Mouse (Mus musculus) forebrain, embryonic 12.5 days (tissue): Measurements from ENCODE around the gene Lekr1. TPM values are rescaled to one million over a fixed set of nuclear protein-coding genes. Genes with fewer than 3 reads are reported as not detected.

Experiments
- ATAC-seq: fragments of 200-750 bp; cut with Nextera tagmentation; 2 replicates; pipeline ENCODE4 v1.8.0; 2017; ENCODE audit warnings: moderate TSS enrichment; ENCODE audit not compliant: low FRiP score
- H3K27ac ChIP-seq: fragments of 300-500 bp; sonication (generic); 2 replicates; pipeline ENCODE4 v1.5.1; 2016; ENCODE audit warnings: mild to moderate bottlenecking
- H3K27me3 ChIP-seq: fragments of 300-500 bp; sonication (generic); 2 replicates; pipeline ENCODE4 v1.6.1; 2016; ENCODE audit warnings: mild to moderate bottlenecking
- H3K36me3 ChIP-seq: fragments of 300-500 bp; sonication (generic); replicated peaks from 2 replicates; pipeline ENCODE4 v1.6.1; 2016; ENCODE audit warnings: mild to moderate bottlenecking
- H3K4me1 ChIP-seq: fragments of 300-500 bp; sonication (generic); 2 replicates; pipeline ENCODE4 v1.6.1; 2016
- H3K4me2 ChIP-seq: fragments of 300-500 bp; sonication (generic); 2 replicates; pipeline ENCODE4 v1.6.1; 2016; ENCODE audit warnings: mild to moderate bottlenecking, moderate library complexity
- H3K4me3 ChIP-seq: fragments of 300-500 bp; sonication (generic); replicated peaks from 2 replicates; pipeline ENCODE4 v1.5.1; 2016; ENCODE audit warnings: mild to moderate bottlenecking
- H3K9ac ChIP-seq: fragments of 300-500 bp; sonication (generic); 2 replicates; pipeline ENCODE4 v1.6.1; 2016; ENCODE audit warnings: mild to moderate bottlenecking
- H3K9me3 ChIP-seq: fragments of 300-500 bp; sonication (generic); 2 replicates; pipeline ENCODE4 v1.6.1; 2016
- WGBS: fragments of 180-500 bp; shearing (Covaris S2); methylation state at CpG from one replicate; pipeline ENCODE4 v1.1.7; 2016; 5-methylcytosine and 5-hydroxymethylcytosine counted together
- microRNA-seq: library from miRNA; unstranded; fragments of <30 nt; microRNA quantifications from one replicate; pipeline ENCODE4, GENCODE M21; 2017
- polyA plus RNA-seq: library from polyadenylated mRNA; unstranded; fragments of >200 nt; fragmentation: Nextera tagmentation; extraction: Ambion mirVana; gene quantifications from 2 replicates; pipeline ENCODE4 v1.2.1, GENCODE M21; 2016

Lekr1 gene
- polyA plus RNA-seq, 1 experiment from 2014 or later: 7.0 TPM

DNA sequence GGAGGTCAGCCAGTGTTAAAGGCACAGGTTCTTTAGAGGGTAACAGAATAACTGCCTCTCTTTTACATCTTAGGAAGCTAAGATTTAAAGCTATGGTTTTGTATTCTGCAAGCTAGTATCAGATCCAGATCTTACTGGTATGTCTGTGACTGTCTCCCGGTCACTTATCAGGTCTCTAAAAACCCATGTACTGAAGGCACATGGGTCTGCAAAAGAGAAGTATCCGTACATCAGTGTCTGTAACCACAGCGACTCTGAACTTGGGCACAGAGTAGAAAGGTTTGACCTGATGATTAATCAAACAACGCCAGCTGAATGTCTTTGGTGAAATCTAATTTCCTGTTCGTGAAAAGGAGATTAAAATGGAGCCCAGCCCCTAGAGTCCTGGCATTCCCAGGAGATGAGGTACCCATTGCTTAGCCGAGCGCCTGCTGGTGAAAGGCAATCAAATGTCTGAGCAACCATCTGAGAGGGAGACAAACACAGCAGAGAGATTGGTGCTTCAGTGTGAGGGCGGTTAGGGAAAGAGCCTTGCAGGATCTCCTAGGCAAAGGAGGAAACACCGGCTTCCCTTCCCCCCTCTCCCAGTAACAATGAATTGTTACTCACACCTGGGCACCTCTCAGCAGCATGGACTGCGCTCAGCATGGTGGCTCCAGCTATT is 205.7 kb downstream of the Lekr1 start:
- 37% methylated on average over 10 of the region's 10 CpGs for WGBS

DNA sequence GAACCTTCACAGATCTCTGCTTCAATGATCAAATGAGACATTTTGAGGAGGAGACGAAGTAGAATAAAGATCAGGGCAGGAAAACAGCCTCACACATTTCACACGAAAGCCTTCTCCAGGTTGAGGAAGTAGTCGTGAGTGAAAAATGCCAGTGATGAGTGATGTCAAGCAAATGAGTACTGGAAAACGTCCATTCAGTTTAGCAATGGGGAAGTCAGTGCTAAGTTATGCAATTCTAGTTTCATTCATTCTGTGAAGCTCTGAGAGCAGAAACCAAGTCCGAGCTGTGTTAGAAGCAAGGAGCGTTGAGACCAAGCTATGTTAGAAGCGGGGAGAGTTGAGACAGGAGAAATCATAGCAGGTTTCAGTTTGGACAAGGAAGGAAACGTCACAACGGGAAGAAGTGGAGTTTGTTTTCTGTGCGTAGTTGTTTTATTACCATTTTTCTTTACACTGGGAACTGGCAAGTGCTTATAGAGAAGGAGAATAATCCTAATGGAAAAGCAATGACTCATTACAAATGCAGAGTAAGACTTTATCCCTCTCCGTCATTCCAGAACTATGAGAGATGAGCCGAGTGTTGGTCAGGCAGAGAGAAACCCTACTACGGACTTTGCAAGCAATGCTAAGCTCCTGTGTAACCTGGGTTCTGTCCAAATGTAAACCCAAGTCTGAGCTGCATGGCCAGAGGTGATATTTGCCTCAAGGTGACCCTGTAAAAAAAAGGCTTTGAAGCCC is 207.2 kb downstream of the Lekr1 start:
- no peak overlapping the region for H3K27ac ChIP-seq
- no peak for ATAC-seq
- H3K36me3 ChIP-seq: no peaks in the 10 kb centered on the region
- H3K4me1 ChIP-seq: peaks cover 13% of the 10 kb centered on the region
- no peaks in the 10 kb centered on the region for H3K9me3 ChIP-seq
- no peak overlapping the region for H3K9ac ChIP-seq
- H3K4me2 ChIP-seq: no peak overlapping the region
- H3K4me3 ChIP-seq: no peak overlapping the region
- H3K27me3 ChIP-seq: no peaks in the 10 kb centered on the region
- WGBS: 89% methylated on average over 13 of the region's 13 CpGs

More for the DNA sequence above, 205.7 kb downstream of the Lekr1 start:
- no peak overlapping the region for H3K27ac ChIP-seq
- ATAC-seq: 0 out of 2 replicates have a peak, but pooled peaks have one; percentile 30
- H3K36me3 ChIP-seq: no peaks in the 10 kb centered on the region
- no peaks in the 10 kb centered on the region for H3K9me3 ChIP-seq
- H3K9ac ChIP-seq: no peak overlapping the region
- H3K4me2 ChIP-seq: no peak overlapping the region
- H3K27me3 ChIP-seq: peaks cover 4% of the 10 kb centered on the region; the same call in 1 of the 2 replicates
- peaks cover 13% of the 10 kb centered on the region for H3K4me1 ChIP-seq
- H3K4me3 ChIP-seq: no peak overlapping the region

Small RNA genes within 50 kb of the gene (microRNA-seq; reads per million reads assigned to microRNA genes)
- gene Mir8120: not detected

Other genes starting within 250 kb of the Lekr1 start
- gene Tiparp, start 137.8 kb upstream of the Lekr1 start, polyA plus RNA-seq: 29.4 and 30.6 TPM in 2 replicates